Mouse (Mus musculus) T-cell, adult 2 months (primary cell): ENCODE measurements around the gene Kalrn.

Source experiments
- DNase-seq: peaks from one replicate; pipeline ENCODE4 v3.0.0; 2022; ENCODE audit warnings: low spot score

Kalrn gene

DNA sequence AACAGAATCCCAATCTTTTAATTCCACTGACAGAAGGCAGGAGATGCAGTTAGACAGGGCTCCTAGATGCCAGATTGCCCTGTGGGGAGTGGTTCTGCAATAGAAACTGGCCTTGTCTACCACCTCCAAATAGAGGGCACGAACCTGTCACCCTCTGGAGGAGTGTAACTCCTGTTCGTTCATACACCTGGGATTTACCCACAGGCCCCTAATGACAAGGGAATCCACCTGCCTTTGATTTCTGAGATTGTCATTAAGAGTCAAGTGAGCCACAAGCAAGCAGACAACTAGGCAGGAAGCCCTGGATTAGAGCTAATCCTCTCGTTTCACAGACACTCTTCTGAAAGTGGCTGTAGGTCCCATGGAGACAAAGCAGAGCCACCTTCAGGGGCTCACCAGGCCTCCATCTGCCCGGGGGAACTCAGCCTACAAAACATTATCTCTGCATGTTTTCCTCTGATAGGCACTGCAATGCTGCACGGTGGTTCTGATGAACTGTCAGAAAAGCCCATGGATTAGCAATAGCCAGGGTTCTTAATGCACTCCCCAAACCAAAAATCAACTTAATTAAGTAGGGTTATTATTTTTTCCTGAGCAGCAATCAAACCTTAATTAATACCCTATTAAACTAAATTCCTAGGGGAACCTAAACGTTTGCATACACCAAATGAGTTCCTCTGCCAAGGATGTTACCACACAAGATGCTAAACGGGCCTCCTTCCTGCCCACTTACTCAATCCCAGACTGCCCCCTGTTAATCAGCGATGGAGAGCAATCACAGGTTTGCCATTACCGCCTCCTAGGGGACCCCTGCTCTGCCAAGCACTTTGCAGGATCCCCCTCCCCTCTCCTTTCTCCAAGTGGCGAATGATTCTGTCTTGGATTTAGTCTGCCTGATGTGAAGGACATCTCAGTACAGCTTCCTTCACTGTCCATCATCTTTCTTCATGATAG is 312.1 kb downstream of the Kalrn start:
- DNase-seq: no peak

DNA sequence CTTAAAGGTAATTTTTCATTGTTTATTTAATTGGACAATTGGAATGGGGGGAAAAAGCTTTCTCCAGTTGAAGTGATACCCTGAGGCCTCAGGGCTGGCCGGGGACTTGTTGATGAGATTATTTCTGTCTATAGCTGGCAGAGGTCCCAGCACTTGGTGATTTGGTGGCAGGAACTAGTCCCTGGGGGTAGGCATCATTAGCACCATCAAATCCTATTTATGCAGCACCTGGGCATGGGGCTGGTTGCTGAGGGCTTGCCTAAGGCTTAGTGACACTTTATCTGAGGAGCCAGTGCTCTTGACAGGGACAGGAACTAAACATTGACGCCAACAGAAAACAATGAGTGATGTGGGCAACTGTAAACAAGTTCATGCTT is 318.7 kb downstream of the Kalrn start:
- DNase-seq: no peak

DNA sequence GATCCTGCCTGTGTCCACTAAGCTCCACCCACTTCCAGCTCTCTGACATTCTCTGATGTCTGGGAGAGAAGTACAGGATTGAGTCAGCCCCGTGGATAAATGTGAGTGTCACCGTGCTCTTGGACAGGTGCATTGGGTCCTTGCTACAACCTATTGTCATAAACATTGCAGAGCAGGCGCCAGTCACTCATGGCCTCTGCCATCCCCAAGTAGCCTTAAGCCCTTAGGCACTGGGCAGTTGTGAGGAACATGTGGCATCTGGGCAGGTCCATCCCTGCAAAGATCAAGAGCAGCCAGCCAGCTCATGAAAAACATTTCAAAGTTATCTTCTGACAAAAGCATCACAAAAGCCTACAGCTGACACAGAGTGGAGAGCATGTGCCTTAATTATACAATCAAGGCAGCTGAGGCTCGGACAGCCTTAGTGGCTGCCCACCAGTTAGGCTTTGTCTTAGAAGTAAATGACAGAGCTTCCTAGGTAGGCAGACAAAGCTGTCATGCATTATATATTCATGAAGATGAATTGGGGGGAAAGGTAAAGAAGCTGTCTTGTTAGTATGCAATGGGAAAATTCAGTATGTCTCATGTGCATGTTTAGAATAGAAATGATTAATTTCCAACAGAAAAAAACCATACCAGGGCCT is 319.2 kb downstream of the Kalrn start:
- no peak for DNase-seq

DNA sequence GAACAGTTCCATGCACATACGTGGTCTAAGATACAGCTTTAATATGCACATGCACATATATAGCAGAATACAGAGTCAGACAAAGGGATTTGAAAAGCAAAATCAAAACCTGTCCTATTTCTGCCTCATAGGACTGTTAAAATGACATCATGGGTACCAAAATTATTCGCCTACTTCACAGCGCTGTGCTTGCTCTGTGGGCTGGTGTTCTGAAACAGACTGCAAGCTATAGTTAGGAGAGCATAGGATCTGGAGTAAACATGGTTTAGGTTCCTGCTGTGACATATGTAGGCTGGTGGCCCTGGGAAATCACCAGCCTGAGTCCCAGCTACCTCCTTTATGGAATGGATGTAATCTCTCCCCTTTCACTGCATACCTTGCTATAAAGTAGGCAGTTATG is 320.7 kb downstream of the Kalrn start:
- no peak for DNase-seq

DNA sequence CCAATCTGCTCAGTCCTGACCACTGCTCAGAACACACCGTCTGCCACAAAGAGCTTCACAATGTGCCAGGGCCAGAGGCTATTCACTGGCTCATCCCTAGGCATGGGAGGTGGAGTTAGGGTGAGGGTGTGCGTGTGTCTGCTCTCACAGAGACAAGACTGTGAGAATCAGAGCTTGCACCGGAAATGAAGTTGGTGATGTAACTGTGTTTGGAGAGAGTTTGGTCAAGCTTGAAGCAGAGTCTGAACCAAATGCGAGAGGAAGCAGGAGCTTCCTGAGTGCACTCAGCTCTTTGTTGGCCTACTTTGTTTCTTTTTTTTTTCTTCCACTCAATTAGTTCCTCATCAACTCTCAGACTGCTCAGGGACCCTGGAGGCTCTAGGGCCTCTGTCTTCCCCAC is 325.1 kb downstream of the Kalrn start:
- DNase-seq: no peak

DNA sequence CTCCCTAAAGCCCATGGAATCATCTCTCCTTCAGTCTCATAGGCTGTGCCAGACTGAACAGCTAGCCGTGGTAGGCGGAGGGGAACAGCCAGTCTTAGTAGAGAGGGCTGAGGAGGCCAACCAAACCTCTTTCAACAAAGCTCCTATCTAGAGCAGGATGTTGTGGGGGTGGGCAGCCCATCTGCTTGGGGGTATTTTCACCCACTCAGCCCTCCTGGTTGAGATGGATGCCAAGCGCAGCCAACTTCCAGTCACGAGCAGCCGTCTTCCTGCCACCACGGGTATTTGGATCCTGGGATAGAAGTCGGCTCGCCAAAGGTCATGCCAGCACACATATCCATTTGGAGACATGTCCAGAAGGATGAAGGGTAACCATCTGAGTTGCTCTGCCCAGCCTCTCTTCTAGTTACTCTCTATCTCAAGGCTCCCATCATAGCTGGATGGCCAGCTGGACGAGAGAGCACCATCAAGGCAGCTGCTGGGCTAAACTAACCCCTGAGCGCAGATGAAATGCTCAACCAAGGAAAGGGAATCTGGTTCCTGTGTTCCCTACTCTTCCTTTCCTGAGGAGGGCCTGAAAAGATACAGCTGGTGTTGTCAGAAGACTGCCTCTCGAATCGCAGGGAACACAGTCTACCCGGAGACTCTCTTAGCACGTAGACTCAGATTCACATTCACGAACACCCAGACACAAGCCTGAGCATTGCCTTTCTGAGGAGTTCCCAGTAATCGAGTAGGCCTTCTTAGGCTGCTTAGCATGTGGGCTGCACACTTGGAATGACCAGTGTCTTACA is 331.2 kb downstream of the Kalrn start:
- no peak for DNase-seq

DNA sequence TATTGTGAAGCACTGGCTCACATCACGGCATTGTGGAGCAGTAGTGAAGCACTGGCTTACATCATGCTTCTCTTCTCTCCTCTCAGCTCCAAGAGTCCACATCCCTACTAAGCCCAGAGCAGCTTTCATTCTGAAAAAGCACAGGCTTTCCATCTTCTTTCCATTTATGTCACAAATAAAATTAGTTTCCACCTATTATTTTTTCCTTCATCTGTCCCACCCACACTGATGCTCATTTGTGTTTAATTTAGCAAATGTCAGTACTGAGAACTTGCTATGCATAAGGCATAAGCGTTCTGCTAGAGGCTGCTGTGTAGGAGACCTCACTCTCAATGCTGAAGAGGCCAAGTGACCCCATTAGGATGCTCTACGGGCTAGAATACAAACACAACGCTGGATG is 333.7 kb downstream of the Kalrn start:
- no peak for DNase-seq

DNA sequence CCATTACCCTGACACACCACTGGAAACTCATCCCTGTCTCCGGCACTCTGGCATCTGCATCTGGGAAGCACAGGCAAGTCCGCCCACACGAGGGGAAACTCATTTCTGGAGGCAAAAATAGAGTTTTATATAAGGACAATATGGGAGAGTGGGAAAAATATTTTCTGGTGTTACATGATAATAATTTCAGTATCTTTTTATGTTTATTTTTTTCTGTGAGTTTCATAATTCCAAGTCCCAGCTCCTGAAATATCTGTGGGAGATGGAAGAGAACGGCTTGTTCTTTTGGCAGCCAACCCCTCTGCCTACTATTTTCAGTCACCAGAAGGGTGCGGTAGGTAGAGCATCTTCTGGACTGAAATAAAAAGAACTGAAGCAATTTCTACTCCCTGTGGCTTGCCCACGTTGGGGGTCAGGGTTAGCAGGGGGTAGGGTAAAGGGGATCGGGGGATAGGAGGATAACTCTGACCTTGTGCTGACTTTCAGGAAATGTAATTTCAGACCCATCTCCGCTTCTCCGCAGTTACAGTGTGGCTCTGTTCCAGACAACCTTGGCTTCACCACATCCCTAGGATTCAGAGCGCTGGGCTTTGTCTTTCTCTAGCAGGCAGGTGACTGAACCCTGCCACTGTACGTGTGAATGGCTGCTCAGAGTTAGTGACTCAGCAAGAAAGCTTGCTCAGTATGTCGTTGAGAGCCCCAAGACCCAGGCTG is 336.3 kb downstream of the Kalrn start:
- DNase-seq: no peak

DNA sequence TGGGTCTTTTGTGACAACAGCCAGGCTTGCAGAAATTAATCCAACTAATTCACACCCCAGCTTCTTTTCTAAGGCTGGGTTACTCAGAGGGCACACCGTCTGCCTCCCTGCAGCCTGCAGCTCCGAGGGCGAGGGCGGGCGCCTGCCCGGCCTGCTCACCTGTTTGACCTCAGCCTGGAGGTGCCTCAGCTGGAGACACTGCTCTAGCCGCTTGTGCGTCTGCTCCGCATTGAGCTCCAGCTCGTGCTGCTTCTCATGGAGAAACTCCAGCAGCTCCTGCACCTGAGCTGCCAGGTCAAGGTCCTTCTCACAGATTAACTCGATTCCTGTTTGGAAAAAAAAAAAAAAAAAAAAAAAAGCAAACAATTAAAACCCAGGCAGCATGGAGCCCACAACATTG is 338.2 kb downstream of the Kalrn start:
- no peak for DNase-seq

DNA sequence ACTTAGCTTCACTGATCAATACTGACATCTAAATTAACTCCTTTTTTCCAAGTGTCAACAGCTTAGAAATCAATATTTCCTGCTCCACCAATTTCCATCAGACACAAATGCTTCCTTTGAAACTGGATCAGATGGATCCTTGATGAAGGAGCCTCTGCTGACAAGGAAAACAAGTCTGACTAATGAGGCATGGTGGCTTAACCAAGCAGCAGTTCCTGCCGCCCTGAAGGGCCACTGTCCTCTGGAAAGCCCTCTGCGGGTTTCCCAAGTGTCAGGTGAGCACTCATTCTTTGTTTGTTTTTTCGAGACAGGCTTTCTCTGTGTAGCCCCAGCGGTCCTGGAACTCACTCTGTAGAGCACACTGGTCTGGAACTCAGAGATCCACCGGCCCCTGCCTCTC is 341.4 kb downstream of the Kalrn start:
- no peak for DNase-seq

DNA sequence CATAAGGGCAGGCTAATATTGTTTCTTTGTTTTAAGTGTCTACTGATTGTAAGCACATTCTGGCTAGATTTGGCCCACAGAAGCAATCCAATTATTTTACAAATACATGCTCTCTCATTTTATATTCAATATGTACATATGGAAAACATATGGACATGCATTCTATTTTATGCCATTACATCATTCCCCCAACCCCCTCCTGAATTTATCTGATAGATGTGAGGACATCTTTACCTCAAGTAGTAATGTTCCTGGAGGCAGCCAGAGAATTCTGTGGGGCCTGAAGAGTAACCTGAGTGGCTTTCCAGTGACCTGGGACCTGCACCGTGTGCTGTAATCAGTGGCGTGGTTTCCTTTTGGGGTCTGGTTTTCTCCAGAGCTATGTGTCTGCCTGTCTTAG is 342.2 kb downstream of the Kalrn start:
- no peak for DNase-seq

DNA sequence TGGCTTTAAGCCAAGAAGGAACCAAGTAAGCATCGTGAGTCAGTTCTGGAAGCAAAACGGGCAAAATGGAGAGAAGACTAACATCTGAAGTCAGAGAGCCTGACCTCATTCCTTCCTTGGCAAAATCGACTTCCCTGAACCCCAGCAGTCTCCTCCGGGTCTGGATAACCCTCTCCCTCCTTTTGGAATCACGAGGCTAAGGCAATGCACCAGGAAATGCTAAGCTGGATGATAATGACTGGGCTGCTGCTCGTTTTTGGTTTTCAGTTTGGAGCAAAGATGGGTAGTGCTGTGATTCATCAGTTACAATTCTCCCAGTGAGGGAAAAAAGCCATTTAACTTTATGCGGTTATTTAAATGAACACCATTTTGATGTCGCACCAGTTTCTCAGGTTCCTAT is 344.0 kb downstream of the Kalrn start:
- DNase-seq: no peak

DNA sequence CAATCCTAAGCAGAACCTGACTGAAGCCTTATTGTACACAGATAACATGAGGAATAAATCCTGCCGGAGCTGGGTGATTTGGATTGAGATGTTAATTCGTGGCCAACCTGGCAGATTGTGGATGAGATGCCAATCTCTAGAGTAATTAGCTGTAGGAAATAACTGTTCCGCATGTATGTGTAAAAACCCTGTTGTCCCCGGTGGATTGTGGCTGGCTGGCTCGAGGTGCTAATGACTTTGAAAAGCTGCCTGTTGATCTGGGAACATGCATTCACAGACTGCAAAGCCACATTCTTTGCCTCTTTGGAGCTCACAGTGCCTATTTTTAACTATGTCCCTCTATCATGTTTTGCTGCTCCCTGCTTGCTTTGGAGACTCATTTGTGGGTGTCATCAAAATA is 344.7 kb downstream of the Kalrn start:
- DNase-seq: no peak

DNA sequence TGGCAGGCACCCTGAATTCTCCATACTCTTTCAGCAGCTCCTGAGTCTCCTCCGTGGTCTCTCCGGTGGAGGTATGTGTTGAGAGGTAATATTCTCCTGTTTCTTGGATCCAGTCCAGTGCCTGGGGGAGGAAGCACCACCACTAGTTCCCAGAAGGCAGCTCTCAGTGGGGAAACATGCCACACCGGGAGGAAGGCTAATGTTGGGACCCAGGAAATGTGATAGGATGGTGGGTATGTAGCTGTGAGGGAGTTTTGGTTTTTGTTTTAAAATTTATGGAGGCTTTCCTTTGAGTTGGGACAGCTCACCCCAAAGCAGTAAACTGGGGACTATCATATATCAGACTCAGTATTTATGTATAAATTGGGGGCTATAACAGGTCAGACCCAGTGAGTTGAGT is 361.2 kb downstream of the Kalrn start:
- DNase-seq: no peak

DNA sequence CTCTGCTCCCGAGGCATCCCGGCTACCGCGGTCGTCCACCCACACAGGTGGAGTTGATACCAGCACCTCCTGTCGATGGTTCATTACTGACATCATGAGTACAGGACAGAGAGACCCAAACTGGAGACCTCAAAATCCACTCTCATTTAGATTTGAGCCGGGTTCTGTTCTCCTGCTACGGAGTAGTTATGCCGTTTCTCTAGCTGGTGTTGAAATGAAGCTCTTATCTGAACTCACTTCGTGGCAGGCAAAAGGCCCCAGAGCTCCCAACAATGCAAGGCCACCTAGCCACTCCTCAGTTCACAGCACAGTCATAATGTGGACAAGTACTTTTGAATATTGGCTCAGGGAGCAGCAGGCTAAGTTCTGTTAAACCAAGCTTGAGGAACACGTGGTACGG is 362.1 kb downstream of the Kalrn start:
- DNase-seq: no peak

DNA sequence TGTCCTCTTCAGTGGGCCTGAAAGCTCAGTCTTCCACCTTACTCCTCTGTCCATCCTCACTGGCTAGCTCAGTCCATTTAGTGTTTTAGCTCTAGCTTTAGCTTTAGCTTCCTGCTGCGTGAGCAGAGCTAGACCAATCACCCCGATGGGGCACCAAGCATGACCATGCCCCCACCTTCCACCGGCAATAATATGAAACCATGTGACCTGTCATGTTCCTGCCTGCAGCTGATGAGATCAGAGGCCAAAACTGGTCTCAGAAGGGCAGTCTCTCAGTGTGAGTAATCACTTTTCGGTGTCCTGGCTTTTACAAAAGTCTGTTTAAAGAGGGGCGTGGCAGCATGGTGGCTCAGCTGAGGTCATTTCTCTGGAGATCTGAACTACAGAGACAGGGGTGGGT is 364.6 kb downstream of the Kalrn start:
- no peak for DNase-seq

DNA sequence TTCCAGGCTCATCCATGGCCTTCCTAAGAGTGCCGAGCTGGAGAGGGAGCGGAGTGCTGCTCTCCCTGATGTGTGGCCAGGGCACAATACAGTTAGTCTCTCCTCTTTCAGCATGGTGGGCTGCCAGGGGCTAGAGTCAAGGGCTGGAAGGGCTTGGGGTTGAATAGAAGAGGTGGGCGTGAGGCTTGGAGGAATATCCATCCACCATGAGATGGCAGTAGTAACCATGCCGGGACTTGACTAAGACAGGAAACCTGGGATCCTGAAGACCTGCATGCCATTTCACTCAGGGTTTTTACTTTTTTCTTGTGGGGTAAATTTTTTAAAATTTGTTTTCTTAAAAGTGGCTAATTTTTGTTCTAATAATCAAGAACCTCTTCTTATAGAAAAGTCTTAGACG is 365.4 kb downstream of the Kalrn start:
- DNase-seq: no peak

DNA sequence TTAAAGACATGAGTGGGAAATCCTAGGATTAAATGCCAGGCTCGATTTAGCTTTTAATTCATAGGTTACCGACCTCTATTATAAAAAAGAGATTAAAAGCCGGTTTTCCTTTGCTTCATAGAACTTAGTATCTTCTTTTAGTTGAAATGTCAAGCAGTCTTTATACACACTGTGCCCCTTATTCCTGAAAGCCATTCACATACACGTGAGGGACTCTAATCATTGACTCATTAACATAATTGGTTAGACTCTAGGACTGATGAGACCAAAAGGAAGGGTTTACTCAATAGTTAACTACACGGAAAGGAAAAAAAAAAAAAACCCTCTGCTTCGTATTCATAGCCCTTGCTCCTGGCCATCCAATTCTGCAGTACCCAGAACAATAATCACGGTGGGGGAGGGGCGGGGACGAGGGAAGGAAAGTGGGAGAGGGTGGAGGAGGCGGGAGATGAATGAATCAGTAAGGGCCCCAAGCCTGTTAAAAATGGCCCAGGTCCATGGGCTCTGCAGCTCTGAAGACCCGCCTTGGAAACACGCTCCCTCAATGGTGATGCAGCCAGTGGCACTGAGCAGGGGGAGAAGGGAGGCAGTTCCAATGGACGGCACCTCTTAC is 368.7 kb downstream of the Kalrn start:
- DNase-seq: no peak

DNA sequence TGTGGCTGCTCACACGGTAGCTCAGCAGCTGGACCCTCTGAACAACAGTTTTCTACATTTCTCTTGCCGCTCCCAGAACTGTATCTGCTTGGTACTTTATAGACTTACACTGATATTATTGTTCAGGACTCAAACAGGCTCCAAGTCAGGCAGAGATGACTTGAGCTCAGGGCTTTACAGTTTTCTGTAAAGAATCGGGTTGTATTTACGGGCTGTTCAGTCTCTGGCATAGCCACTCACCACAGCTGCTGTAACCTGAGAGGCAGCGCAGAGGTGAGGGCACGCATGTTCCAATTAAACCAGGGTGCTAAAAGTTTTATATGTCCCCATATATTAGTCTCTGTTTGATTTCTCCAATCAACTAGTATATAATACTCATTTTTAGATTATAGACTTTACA is 373.8 kb downstream of the Kalrn start:
- DNase-seq: no peak

DNA sequence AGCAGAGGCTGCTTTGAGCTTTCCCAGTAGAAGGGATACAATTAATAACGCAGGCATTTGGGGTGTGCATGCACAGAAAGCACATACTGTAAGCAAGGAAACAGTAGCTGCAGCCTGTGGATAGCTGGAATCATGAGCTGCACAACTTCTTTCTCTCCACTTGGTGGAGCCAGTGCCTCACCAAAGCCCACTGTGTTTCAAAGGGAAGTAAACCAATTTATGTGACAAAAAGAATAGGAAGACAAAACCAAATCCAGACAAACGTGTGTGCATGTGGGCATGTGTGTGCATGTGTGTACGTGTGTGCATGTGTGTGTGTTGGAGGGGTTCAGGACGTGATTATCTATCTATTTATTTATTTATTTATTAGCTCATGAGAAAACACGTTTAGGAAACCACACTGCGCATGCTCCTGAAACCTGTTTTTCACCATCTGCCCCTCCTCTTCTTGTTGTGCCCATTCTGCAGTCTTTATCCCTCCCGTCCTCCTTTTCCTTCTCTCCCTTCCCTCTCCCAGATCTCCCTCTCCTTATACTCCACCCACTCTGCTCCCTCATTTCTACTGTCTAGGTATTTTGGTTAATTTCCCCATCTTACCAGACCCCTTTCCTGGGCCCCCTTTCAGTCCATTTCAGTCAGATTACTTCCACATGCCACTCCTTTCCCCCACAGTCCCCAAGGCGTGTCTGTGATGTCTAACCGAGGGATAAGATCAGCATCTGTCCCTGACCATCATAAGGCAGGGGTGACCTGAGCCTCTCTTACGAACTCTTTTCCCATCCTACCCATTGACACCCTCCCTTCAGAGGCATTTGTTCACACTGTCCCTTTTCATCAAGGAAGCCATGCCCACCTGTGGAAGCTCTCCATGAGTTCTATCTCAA is 380.1 kb downstream of the Kalrn start:
- no peak for DNase-seq

DNA sequence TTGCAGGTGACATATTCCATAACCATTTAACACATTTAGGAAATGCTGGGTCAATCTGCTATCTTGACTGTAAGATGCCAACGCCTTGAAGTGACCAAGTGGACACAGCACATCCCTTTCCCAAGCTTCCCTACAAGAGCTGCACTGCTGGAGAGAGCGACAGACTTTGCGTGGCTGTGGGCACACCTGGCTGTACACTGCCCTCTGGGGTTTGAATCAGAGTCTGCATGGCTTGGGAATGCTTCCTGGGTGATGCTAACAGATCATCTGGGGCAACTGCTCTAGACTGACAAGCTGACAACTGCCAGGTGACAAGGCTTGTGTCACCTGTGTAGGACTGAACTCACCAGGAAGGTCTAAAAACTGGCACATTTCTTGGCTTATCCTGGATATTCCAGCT is 388.6 kb downstream of the Kalrn start:
- DNase-seq: no peak
